Mouse (Mus musculus): Measurements from ENCODE around the gene Mrpl37.
"Not testable (repeated sequence)": the region's sequence is repeated elsewhere in the genome, so short reads cannot be mapped to it uniquely, and the experiment has no call there.

The Mrpl37 gene

DNA sequence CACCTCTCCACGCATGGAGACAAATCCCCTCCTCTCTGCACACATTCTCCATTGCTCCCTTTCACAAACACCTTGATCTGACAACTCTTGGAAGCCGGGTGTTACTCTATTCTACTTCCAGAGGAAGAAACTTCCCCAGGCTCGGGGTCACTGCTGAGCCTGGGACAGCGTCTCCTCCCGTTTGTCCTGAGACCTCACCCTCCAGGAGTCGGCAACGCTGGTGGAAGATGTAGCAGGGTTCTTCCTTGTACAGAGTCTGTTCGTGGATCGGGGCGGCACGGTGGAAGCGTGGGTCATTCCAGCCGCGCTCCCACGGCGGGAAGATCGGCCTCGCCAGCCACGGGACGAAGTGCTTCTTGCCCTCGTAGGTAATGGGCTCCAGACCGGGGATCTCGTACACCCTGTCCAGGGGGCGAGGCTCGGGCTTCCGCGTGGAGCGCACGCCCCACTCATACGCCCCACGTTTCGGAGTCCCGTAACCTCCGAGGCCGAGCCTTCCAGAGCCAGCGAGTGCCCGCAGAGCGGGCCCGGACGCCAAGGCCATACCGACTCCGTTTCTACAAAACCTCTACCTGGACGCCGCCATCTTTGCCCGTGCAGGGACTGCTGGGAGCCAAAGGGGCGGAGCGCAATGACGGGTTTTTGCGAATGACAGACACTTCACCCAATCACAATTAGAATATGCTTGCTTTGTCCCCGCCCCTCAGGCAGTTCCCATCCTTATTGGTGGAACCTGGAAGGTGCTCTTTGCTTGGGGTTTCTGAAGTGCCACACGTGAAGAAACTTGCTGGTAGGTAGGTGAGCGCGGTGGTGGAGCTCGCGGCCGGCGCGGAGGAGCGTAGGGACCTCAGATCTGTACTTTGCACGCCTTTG, at the start of gene Mrpl37, which contains the start of gene Cyb5rl:
Gene Mrpl37 (minus strand): TSS at position 617 of the 873 bp plus-strand sequence.
Gene Cyb5rl (plus strand): TSS at position 737 of the 873 bp plus-strand sequence.
- peak; percentile 95 to 97 for DNase-seq

DNA sequence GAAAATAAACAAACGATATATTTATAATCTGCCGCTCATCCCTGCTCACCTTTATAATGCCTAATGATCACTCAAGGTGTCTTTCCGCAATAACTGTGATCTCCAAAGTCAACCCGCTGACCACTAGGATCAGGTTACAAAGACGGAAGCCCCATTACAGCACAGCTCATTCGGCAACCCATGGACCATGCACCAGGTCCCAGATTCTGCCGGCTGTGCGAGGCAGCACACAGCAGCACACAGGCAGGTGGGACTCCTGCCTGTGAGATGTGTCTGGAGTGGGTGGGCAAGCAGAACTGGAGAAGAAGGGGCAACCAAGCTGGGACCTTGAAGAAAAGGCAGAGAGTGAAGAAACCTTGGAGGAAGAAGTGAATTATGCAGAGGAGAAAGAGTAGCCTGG, 47.6 kb upstream of the Mrpl37 start:
- no peak for DNase-seq

DNA sequence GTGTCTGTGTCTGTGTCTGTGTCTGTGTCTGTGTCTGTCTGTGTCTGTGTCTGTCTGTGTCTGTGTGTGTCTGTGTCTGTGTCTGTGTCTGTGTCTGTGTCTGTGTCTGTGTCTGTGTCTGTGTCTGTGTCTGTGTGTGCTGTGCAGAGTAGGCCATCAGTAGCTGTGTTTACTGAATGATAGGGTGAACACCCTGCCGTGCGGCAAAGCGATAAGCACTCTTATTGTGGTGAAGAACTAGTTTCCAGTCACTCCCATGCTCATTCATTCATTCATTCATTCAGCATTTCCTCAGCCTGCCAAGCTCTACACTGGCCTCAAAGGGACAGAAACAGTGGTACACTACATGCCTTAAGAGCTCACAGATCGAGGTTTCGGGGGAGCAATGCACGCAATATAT, 42.5 kb upstream of the Mrpl37 start:
- not testable (repeated sequence) for DNase-seq

DNA sequence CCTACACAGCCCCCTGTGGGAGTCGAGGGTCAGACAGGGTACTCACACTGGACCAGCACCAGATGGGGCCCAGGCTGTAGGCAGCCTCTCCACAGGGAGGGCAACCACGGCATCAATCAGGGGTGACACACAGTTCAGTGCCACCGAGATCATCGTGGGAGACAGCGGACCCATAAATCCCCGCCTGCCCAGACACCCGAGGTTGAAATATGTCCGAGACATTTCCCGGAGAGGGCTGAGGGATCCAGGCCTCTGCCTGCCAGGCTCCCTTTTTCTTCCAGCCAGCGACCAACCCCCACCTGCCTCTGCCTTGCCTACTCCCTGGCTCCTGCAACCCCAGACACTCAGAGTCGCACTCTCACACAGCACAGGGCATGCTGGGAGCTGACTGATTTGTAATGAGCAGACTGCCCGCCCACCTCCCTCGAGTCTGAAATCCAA, 41.6 kb upstream of the Mrpl37 start:
- DNase-seq = peak; percentile 31 to 40

DNA sequence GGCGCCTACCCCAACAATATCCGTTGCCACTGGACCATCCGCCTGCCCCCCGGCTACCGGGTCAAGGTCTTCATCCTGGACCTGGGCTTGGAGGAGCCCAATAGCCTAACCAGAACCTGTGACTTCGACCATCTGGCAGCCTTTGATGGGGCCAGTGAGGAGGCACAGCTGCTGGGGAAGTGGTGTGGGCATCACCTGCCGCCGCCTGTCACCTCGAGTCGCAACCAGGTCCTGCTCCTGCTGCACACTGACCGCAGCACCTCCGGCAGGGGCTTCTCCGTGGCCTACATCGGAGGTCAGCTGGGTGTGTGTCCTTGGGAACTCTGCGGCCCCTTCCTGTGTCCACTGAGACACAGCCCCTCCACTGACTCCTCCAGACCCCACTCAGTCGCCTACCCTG, 40.1 kb upstream of the Mrpl37 start:
- DNase-seq = no peak

DNA sequence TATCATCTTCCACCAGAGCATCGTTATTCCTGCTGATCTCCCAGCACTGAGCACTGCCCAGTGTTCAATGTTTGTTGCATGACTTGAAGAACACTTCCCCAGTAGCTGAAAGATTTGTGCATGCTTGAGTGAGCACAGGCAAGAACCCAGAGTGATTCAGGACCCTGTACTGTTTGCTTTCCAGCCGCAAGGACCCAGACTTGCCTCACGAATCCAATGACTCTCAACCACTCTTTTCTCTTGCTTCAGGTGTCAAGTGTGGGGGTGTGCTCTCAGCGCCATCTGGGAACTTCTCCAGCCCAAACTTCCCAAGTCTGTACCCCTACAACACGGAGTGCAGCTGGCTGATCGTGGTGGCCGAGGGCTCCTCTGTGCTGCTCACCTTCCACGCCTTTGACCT, 35.6 kb upstream of the Mrpl37 start:
- DNase-seq = no peak

GRCm38 (mm10) chr4:107098791-107099525, 32.3 kb upstream of the Mrpl37 start:
- DNase-seq = no peak

DNA sequence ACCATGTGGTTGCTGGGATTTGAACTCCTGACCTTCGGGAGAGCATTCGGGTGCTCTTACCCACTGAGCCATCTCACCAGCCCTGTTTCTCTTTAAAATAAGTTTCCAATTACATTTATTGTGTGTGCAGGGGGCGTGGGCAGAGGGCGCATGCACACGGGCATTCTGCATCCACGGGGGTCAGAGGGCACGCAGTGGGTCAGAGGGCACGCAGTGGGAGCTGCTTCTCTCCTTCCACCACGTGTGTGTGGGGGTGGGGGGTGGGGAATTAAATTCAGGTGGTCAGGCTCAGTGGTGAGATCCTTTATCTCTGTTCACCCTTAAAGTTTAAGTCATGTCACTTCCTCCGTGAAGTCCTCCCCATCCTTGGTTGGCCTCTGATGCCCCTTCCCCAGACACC, 31.7 kb upstream of the Mrpl37 start:
- no peak for DNase-seq

DNA sequence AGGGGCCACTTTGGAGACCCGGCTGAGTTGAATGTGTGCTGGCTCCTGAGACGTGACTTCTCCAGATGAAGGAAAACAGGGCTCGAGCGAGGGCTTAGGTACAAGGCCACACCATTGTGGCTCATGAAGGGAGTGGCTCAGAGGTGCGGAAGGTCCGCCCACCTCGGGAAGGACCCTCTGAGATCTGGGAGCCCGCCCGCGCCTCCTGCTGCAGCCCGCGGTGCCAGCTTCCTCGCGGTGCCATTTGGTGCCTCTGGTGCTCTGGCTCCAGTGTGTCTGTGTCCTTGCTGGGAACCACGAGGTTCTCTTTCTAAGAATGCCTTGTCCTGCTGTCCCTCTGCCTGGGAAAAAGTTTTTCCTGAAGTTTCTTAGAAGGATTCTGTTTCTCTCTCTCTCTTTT, 31.2 kb upstream of the Mrpl37 start:
- DNase-seq = no peak

- DNase-seq = no peak
Measured at GRCm38 (mm10) chr4:107096841-107097373, 30.2 kb upstream of the Mrpl37 start, which contains the start of gene Cdcp2. TSS of gene Cdcp2 (plus strand) at chr4:107096891.

DNA sequence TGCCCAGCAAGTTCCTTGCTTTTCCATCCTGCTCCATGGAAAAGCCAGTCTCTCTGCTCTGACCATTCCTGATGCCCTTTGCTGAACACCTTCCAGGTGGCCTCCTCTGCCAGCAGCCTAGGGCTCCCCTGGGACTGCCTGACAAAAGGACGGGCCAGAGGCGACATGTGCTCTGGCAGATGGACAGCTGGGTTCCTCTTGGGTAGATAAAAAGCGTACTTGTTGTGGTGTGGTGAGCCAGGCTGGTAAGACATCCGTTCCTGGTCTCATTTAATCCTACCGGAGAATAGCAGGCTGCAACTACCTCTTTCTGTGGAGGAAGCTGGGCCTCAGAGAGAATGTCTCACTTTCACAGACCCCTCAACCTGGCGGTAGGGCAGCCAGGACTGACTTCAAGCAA, 29.4 kb upstream of the Mrpl37 start:
- no peak for DNase-seq

GRCm38 (mm10) chr4:107094484-107095187, 28.0 kb upstream of the Mrpl37 start:
- peak; percentile 19 to 25 for DNase-seq

GRCm38 (mm10) chr4:107091696-107092095, 25.0 kb upstream of the Mrpl37 start:
- no peak for DNase-seq

GRCm38 (mm10) chr4:107084858-107085257, 18.2 kb upstream of the Mrpl37 start:
- DNase-seq = peak; percentile 81 to 90

DNA sequence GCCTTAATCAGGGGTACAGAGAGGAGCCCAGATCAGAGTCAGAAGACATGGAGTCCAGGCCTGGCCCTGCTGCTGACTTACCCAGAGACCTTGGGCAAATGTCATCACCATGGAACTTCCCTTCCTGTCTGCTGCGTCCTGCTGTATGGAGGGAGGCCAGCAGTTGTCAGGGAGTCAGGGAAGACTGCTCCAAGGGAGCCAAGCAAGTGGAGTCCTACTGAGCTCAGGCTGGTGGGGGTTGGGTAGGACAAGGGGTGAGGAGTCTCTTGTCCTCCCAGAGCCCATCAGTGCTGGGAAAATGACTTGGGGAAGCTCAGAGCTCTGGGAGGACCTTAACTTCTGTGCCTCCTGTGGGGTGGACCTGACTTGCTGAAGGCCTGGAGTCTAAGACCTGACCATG, 17.7 kb upstream of the Mrpl37 start:
- DNase-seq = peak in 1 of 2 experiments; percentile 22

- no peak for DNase-seq
Measured at GRCm38 (mm10) chr4:107083126-107083525, 16.5 kb upstream of the Mrpl37 start.

- DNase-seq = no peak
Measured at GRCm38 (mm10) chr4:107082185-107082584, 15.5 kb upstream of the Mrpl37 start.

GRCm38 (mm10) chr4:107079716-107080115, 13.0 kb upstream of the Mrpl37 start:
- DNase-seq = peak in 1 of 2 experiments; percentile 26

- no peak for DNase-seq
Measured at GRCm38 (mm10) chr4:107078894-107079293, 12.2 kb upstream of the Mrpl37 start.

- DNase-seq = no peak
Measured at GRCm38 (mm10) chr4:107075456-107075855, 8.8 kb upstream of the Mrpl37 start.

GRCm38 (mm10) chr4:107072343-107072742, 5.7 kb upstream of the Mrpl37 start:
- DNase-seq = no peak

DNA sequence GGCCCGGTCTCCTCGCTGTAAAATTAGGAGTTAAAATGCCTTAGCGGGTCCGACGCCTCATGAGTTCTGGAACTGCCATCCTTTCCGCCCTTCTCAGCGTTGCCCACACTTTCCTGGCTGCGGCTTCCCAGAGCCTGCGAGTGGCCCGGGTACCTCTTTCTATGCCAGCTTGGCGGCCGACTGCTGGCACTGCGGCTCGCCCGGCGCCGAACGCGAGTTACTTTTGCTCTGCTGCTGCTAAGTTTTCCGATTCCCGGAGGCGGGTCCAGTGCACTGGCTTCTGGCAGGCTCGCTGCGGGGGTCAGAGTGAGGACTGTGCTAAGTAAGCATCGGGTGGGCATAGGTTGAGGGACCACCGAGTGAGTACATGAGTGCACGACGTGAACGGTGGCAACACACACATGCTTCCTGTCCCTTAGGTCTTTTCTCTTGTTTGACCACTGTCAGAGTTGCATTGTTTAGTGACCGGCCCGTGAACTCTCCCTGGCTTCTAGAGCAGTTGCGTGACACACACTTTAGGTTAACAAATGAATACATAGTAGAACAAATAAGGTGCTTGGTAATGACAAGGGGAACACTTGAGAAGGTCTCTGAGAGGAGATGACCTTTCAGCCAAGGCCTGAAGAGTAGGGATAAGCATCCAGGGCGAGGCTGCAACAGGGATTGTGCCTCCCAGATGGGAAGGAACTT, 628 bp upstream of the Mrpl37 start:
- peak in 1 of 2 experiments; percentile 66 for DNase-seq
